Mouse (Mus musculus) embryonic facial prominence, embryonic 12.5 days (tissue): Measurements from ENCODE around the gene Zfp148. TPM values are rescaled to one million over a fixed set of nuclear protein-coding genes. Genes with fewer than 3 reads are reported as not detected.
"Not testable (repeated sequence)": the region's sequence is repeated elsewhere in the genome, so short reads cannot be mapped to it uniquely, and the experiment has no call there.

ENCODE experiments used
- ATAC-seq: fragments of 200-750 bp; cut with Nextera tagmentation; 2 replicates; pipeline ENCODE4 v1.8.0; 2017; ENCODE audit not compliant: insufficient number of reproducible peaks, insufficient read depth, low FRiP score, low TSS enrichment
- H3K27ac ChIP-seq: fragments of 300-500 bp; sonication (generic); 2 replicates; pipeline ENCODE4 v1.5.1; 2016; ENCODE audit warnings: mild to moderate bottlenecking
- H3K27me3 ChIP-seq: fragments of 300-500 bp; sonication (generic); 2 replicates; pipeline ENCODE4 v1.6.1; 2016; ENCODE audit warnings: mild to moderate bottlenecking, moderate library complexity
- H3K36me3 ChIP-seq: fragments of 300-500 bp; sonication (generic); 2 replicates; pipeline ENCODE4 v1.6.1; 2016; ENCODE audit warnings: mild to moderate bottlenecking
- H3K4me1 ChIP-seq: fragments of 300-500 bp; sonication (generic); 2 replicates; pipeline ENCODE4 v1.6.1; 2016
- H3K4me2 ChIP-seq: fragments of 300-500 bp; sonication (generic); replicated peaks from 2 replicates; pipeline ENCODE4 v1.6.1; 2016; ENCODE audit warnings: mild to moderate bottlenecking, moderate library complexity
- H3K4me3 ChIP-seq: fragments of 300-500 bp; sonication (generic); 2 replicates; pipeline ENCODE4 v1.5.1; 2016; ENCODE audit warnings: mild to moderate bottlenecking
- H3K9ac ChIP-seq: fragments of 300-500 bp; sonication (generic); 2 replicates; pipeline ENCODE4 v1.6.1; 2016; ENCODE audit warnings: mild to moderate bottlenecking, moderate library complexity
- H3K9me3 ChIP-seq: fragments of 300-500 bp; sonication (generic); 2 replicates; pipeline ENCODE4 v1.6.1; 2016; ENCODE audit warnings: mild to moderate bottlenecking, moderate library complexity
- WGBS: fragments of 180-500 bp; shearing (Covaris S2); methylation state at CpG from one replicate; pipeline ENCODE4 v1.1.7; 2016; 5-methylcytosine and 5-hydroxymethylcytosine counted together
- polyA plus RNA-seq: library from polyadenylated mRNA; unstranded; fragments of >200 nt; fragmentation: Nextera tagmentation; extraction: Ambion mirVana; gene quantifications from 2 replicates; pipeline ENCODE4 v1.2.1, GENCODE M21; 2016

Zfp148 gene
- polyA plus RNA-seq, 1 experiment from 2014 or later, result 68.3 TPM

DNA sequence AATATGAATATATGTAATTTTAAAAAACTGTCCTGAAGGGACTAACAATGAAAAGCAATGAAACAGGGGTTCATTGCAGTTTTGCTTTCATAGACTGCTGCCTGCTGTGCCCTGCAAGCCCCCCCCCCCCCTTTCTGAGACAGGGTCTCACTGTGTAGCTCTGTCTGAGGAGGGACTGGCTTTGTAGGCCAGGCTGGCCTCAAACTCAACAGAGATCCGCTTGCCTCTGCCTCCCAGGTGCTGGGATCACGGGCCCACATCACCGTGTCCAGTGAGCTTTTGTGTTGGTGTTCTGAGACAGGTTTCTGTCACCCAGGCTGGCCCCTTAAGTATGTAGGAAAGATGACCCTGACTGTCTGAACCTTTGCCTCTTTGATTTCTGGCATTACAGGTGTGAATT is 2.9 kb downstream of the Zfp148 start:
- Histone ChIP-seq H3K27me3 (no peaks in the 10 kb centered on the region), H3K4me3 (no peak overlapping the region), H3K4me1 (peaks cover 15% of the 10 kb centered on the region), H3K36me3 (no peaks in the 10 kb centered on the region), H3K4me2 (no peak overlapping the region), H3K9ac (no peak overlapping the region), H3K27ac (no peak overlapping the region), H3K9me3 (no peaks in the 10 kb centered on the region)
- 99% methylated on average over 3 of the region's 3 CpGs for WGBS
- no peak for ATAC-seq

DNA sequence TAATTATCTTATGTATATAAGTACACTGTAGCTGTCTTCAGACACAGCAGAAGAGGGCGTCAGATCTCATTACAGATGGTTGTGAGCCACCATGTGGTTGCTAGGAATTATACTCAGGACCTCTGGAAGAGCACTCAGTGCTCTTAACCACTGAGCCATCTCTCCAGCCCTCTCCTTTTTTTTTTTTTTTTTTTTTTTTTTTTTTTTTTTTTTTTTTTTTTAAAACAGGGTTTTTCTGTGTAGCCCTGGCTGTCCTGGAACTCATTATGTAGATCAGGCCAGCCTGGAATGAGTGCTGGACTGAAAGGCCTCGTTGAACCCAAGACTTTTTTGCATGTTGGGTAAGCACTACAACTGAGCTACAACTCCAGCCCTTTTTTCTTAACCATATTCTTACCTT is 3.4 kb downstream of the Zfp148 start:
- not testable (repeated sequence) for H3K27ac ChIP-seq, H3K36me3 ChIP-seq, ATAC-seq, H3K4me2 ChIP-seq, H3K9me3 ChIP-seq, H3K9ac ChIP-seq, H3K4me3 ChIP-seq, H3K27me3 ChIP-seq
- WGBS, result 58% methylated on average over 2 of the region's 2 CpGs
- H3K4me1 ChIP-seq, result peaks cover 15% of the 10 kb centered on the region

DNA sequence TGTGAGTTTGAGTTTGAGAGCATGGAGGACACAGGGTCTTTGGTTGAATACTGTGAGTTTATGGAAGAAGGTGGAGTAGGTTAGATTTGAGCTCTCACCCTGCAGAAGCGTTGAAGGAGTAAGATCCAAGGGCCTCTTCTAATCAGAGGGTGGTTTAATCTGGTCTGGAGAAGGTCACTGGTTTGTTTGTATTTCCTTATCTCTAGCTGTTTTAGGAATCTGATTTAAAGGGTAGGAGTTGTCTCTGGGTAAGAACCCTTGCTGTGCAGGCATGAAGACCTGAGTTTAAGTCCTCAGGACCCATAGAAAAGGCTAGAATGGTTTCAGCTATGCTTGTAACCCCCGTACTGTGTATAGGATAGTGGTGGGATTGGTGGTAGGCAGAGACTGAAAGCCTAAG is 6.4 kb downstream of the Zfp148 start:
- peaks cover 6% of the 10 kb centered on the region; the same call in 1 of the 2 replicates for H3K4me1 ChIP-seq
- H3K9ac ChIP-seq, result no peak overlapping the region
- no peak overlapping the region for H3K27ac ChIP-seq
- H3K9me3 ChIP-seq, result no peaks in the 10 kb centered on the region
- no peak overlapping the region for H3K4me2 ChIP-seq
- 82% methylated on average over 2 of the region's 2 CpGs for WGBS
- no peaks in the 10 kb centered on the region for H3K27me3 ChIP-seq
- no peaks in the 10 kb centered on the region for H3K36me3 ChIP-seq
- ATAC-seq, result no peak
- no peak overlapping the region for H3K4me3 ChIP-seq

DNA sequence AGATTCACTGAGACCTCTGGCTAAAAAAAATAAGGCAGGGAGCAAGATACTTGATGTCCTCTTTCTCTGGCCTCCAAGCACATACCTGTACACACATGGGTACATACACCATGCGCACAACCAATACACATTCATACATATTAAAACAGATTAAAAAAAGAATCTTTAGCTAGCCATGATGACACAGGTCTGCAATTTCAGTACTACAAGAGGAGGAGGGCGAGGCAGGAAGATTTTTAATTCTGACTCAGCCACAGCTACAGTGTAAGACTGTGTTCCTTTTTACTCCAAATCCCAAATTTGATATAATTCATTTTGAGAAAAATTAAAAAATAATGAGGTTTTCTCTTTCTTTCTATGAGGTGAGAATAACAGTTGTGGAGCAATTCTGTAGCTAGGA is 6.8 kb downstream of the Zfp148 start:
- Histone ChIP-seq H3K4me1 (peaks cover 3% of the 10 kb centered on the region; the same call in 1 of the 2 replicates), H3K9ac (no peak overlapping the region), H3K9me3 (no peaks in the 10 kb centered on the region), H3K27me3 (no peaks in the 10 kb centered on the region), H3K4me3 (no peak overlapping the region), H3K27ac (no peak overlapping the region), H3K4me2 (no peak overlapping the region), H3K36me3 (no peaks in the 10 kb centered on the region)
- no peak for ATAC-seq
- 96% methylated on average over 2 of the region's 2 CpGs for WGBS

DNA sequence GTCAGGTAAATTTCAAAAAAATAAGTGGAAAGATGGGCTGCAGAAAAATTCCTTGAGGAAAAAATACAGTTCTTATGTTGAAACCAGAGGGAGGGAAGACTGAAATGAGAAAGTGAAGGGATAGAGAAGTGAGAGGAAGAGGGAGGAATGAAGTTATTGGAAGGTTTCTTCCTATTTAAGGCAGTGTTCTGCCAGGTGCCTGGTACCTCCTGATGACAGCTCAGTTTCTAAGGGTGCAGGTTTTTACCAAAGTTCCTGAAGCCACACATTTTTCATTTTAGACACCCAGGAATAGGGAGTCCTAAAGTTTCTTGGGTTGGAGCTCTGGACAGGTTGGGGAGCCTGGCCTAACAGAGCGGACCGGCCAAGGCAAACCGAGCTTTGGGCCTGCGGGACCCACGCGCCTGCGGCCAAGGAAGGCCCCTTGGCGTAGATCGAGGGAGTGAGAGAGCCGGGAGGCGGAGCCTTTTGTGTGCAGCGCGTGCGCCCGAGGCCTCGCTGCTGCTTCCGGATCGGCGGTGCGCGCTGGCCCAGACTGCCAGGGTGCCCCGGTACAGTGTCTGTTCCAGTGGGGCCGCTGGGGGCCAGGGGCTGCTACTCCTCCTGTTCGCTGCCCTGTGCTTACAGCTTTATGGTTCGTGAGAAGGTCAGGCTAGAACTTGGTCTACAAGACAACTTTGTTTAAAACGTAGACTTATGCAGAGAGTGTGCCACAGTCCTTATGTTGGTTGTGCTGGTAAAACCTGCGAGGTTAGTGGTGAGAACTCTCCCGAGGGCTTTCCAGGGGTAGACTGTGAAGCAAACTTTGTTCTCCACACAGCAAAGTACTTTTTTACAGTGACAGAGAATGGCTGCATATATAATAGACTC is 19.5 kb downstream of the Zfp148 start:
- Histone ChIP-seq H3K4me3 (peak overlapping the region; percentile 44), H3K27me3 (no peaks in the 10 kb centered on the region), H3K4me2 (peak overlapping the region; percentile 82), H3K9me3 (no peaks in the 10 kb centered on the region), H3K4me1 (peaks cover 9% of the 10 kb centered on the region; the same call in 1 of the 2 replicates), H3K9ac (peak overlapping the region; percentile 60), H3K27ac (peak overlapping the region; percentile 70), H3K36me3 (no peaks in the 10 kb centered on the region)
- peak; percentile 84 for ATAC-seq
- 2% methylated on average over 28 of the region's 28 CpGs for WGBS

DNA sequence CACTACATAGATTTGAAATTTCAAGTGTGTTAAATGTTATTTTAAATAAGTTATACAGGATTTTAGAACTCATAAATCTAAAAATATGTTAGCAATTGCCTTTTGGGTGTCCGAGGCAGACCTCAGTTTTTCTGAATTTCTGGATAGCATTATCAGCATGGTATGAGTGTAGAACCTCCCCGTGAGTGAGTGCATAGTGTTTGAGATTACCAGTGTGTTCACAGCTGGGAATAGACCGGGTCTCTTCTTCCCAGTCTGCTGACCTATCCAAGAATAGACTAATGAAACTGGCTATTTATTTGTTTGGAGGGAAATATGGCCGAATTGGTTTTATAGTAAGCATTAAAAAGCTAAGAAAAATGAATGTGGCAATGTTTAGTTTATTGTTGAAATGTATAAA is 20.3 kb downstream of the Zfp148 start:
- H3K36me3 ChIP-seq, result no peaks in the 10 kb centered on the region
- 67% methylated on average over 4 of the region's 4 CpGs for WGBS
- ATAC-seq, result no peak

GRCm38 (mm10) chr16:33403258-33403657 is 22.6 kb downstream of the Zfp148 start:
- WGBS, result 81% methylated on average over 2 of the region's 2 CpGs
- H3K9me3 ChIP-seq, result no peaks in the 10 kb centered on the region
- no peak overlapping the region for H3K9ac ChIP-seq
- ATAC-seq, result no peak
- no peaks in the 10 kb centered on the region for H3K36me3 ChIP-seq
- H3K27me3 ChIP-seq, result no peaks in the 10 kb centered on the region
- no peak overlapping the region for H3K4me2 ChIP-seq
- H3K4me3 ChIP-seq, result no peak overlapping the region
- H3K27ac ChIP-seq, result no peak overlapping the region
- H3K4me1 ChIP-seq, result peaks cover 9% of the 10 kb centered on the region; the same call in 1 of the 2 replicates

More for the DNA sequence above, 20.3 kb downstream of the Zfp148 start:
- no peak overlapping the region for H3K4me3 ChIP-seq
- no peaks in the 10 kb centered on the region for H3K27me3 ChIP-seq
- no peak overlapping the region for H3K9ac ChIP-seq
- H3K4me1 ChIP-seq, result peaks cover 9% of the 10 kb centered on the region; the same call in 1 of the 2 replicates
- no peaks in the 10 kb centered on the region for H3K9me3 ChIP-seq
- no peak overlapping the region for H3K27ac ChIP-seq
- H3K4me2 ChIP-seq, result no peak overlapping the region

GRCm38 (mm10) chr16:33404055-33404454 is 23.4 kb downstream of the Zfp148 start:
- Histone ChIP-seq H3K27me3 (no peaks in the 10 kb centered on the region), H3K27ac (no peak overlapping the region), H3K4me2 (no peak overlapping the region), H3K9me3 (no peaks in the 10 kb centered on the region), H3K36me3 (no peaks in the 10 kb centered on the region), H3K9ac (no peak overlapping the region), H3K4me1 (peaks cover 9% of the 10 kb centered on the region; the same call in 1 of the 2 replicates), H3K4me3 (no peak overlapping the region)
- WGBS, result 82% methylated on average over 3 of the region's 3 CpGs
- no peak for ATAC-seq

GRCm38 (mm10) chr16:33405487-33405886 is 24.9 kb downstream of the Zfp148 start:
- H3K9ac ChIP-seq, result no peak overlapping the region
- 86% methylated on average over 4 of the region's 4 CpGs for WGBS
- ATAC-seq, result no peak

GRCm38 (mm10) chr16:33410151-33410550 is 29.5 kb downstream of the Zfp148 start:
- 85% methylated on average over 2 of the region's 2 CpGs for WGBS
- ATAC-seq, result no peak

More at GRCm38 (mm10) chr16:33405487-33405886, 24.9 kb downstream of the Zfp148 start:
- Histone ChIP-seq H3K4me1 (peaks cover 1% of the 10 kb centered on the region; the same call in 1 of the 2 replicates), H3K27me3 (no peaks in the 10 kb centered on the region), H3K27ac (no peak overlapping the region), H3K36me3 (no peaks in the 10 kb centered on the region), H3K4me2 (no peak overlapping the region), H3K9me3 (no peaks in the 10 kb centered on the region), H3K4me3 (no peak overlapping the region)

DNA sequence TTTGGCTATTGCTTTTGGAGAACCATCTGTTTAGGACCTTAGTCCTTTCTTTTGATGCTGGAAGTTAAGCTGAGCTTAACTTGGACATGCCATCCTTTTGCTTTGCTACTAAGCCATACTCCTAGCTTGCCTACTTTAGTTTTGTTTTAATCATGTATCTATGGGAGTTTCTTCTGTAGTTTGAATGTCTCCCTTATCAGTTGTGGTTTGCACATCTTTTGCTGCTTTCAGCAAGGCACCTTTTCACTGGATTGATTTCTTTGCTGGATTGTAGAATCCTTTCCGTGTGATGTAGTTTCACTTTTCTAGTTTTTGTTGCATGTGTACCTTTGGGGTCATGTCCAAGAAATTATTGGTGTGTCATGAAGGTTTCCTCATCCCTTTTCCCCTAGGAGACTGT is 30.0 kb downstream of the Zfp148 start:
- H3K4me2 ChIP-seq, result no peak overlapping the region
- H3K27ac ChIP-seq, result no peak overlapping the region
- no peak overlapping the region for H3K9ac ChIP-seq
- H3K36me3 ChIP-seq, result no peaks in the 10 kb centered on the region
- no peak for ATAC-seq
- 86% methylated on average over 1 of the region's 1 CpGs for WGBS
- H3K4me3 ChIP-seq, result no peak overlapping the region
- no peaks in the 10 kb centered on the region for H3K27me3 ChIP-seq
- H3K9me3 ChIP-seq, result no peaks in the 10 kb centered on the region
- peaks cover 11% of the 10 kb centered on the region for H3K4me1 ChIP-seq

More at GRCm38 (mm10) chr16:33410151-33410550, 29.5 kb downstream of the Zfp148 start:
- H3K27ac ChIP-seq, result no peak overlapping the region
- no peaks in the 10 kb centered on the region for H3K9me3 ChIP-seq
- H3K36me3 ChIP-seq, result no peaks in the 10 kb centered on the region
- no peak overlapping the region for H3K9ac ChIP-seq
- H3K4me3 ChIP-seq, result no peak overlapping the region
- H3K4me1 ChIP-seq, result peaks cover 11% of the 10 kb centered on the region
- no peak overlapping the region for H3K4me2 ChIP-seq
- no peaks in the 10 kb centered on the region for H3K27me3 ChIP-seq

DNA sequence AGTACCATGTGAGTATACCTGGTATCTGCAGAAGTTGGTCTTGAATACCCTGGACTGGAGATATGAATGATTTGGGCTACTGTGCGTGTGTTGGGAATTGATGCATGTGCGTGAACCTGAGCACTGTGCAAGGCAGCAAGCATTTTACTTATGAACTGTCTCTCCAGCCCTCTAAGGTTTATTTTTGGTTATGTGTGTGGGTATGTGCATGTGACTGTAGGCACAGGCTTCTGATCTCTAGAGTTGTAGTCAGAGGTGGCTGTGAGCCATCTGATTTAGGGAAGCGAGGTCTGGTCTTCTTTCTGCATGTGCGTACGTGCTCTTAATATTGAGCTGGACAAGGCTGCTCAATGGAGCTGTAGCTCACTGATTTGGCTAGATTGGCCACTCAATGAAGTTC is 33.6 kb downstream of the Zfp148 start:
- no peaks in the 10 kb centered on the region for H3K27me3 ChIP-seq
- no peak for ATAC-seq

More for the DNA sequence above, 33.6 kb downstream of the Zfp148 start:
- H3K4me1 ChIP-seq, result peaks cover 18% of the 10 kb centered on the region
- 82% methylated on average over 5 of the region's 5 CpGs for WGBS
- H3K27ac ChIP-seq, result no peak overlapping the region
- H3K9ac ChIP-seq, result no peak overlapping the region
- no peak overlapping the region for H3K4me2 ChIP-seq
- H3K36me3 ChIP-seq, result no peaks in the 10 kb centered on the region
- H3K4me3 ChIP-seq, result no peak overlapping the region
- no peaks in the 10 kb centered on the region for H3K9me3 ChIP-seq
